Mouse (Mus musculus): Measurements from ENCODE around the gene Olah. TPM values are rescaled to one million over a fixed set of nuclear protein-coding genes. Genes with fewer than 3 reads are reported as not detected.
A peak's percentile ranks its signal among the peaks of the same experiment; 100 is the strongest.

Gene Olah
- polyA plus RNA-seq, 1 experiment from 2014 or later, result not detected

DNA sequence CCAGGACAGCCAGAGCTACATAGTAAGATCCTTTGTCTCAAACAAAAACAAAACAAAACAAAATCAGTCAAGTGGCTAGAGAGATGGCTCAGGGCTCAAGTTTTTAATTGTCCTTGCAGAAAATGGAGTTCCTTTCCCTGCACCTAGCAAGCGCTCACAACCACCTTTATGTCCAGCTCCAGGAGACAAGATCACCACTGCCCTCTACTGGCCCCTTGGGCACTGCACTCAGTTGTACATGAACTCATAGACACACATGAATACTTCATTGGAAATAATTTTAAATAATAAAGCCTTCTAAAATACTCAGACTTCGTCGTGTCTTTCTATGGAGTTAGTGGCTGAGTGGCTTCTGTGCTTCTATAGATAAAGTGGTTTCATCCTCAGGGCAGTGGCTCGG, 17.2 kb upstream of the Olah start:
- Histone ChIP-seq H3K27ac (replicated peaks) (no peak overlapping the region), H3K36me3 (no peaks in the 10 kb centered on the region), H3K9ac (replicated peaks) (no peak overlapping the region), H3K4me3 (no peak overlapping the region), H3K27me3 (peaks cover 24% of the 10 kb centered on the region), H3K4me2 (replicated peaks) (no peak overlapping the region), H3K9me3 (no peaks in the 10 kb centered on the region), H3K4me1 (no peaks in the 10 kb centered on the region)
- WGBS, result 40% methylated on average over 4 of the region's 4 CpGs
- no peak for ATAC-seq (ENCODE audit: low FRiP score, low read depth)

DNA sequence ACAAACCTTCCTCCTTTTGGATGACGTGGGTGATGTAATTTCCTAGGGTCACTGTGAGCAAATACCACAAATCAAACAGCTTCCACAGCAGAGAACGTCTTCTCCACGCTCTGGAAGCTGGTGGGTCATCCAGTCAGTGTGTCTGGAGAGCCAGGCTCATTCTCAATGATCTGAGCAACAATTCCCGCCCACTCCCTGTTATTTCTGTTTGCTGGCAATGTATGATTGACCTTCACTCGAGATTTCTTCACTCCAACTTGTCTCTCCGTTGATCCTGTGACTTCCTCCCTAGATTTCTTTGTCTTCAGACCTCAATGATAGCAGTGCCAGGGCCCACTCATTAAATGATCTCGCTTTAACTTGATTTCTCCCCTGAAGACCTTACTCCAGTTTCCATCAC, 10.7 kb upstream of the Olah start:
- H3K9ac ChIP-seq (replicated peaks), result no peak overlapping the region
- 82% methylated on average over 7 of the region's 7 CpGs for WGBS

DNA sequence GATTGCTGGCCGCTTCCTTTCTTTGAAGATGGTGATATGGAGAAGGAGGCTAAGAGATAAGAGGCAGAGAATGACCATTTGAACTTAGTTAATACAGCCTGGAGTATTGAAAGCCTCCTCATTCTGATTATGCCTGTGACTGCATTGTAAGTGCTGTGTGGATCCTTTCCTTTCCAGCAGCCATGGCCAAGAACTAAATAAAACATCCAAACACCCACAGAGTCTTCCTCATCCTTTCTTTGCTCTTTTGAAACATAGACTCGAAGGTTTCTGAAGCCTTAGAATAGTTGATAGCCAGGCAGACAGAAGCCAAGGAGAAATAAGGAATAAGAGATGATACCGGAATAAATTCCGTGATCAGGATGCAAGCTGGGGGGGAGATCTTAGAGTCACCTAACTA, 9.0 kb upstream of the Olah start:
- WGBS, result 88% methylated on average over 4 of the region's 4 CpGs
- Histone ChIP-seq H3K4me1 (no peaks in the 10 kb centered on the region), H3K4me3 (no peak overlapping the region), H3K4me2 (replicated peaks) (no peak overlapping the region), H3K9ac (replicated peaks) (no peak overlapping the region), H3K27me3 (no peaks in the 10 kb centered on the region), H3K9me3 (no peaks in the 10 kb centered on the region), H3K27ac (replicated peaks) (no peak overlapping the region), H3K36me3 (no peaks in the 10 kb centered on the region)
- no peak for ATAC-seq (ENCODE audit: low FRiP score, low read depth)

More for the DNA sequence above, 10.7 kb upstream of the Olah start:
- no peaks in the 10 kb centered on the region for H3K27me3 ChIP-seq
- no peak for ATAC-seq (ENCODE audit: low FRiP score, low read depth)
- H3K4me3 ChIP-seq, result no peak overlapping the region
- H3K4me1 ChIP-seq, result no peaks in the 10 kb centered on the region
- no peak overlapping the region for H3K4me2 ChIP-seq (replicated peaks)
- no peak overlapping the region for H3K27ac ChIP-seq (replicated peaks)
- H3K9me3 ChIP-seq, result no peaks in the 10 kb centered on the region
- H3K36me3 ChIP-seq, result no peaks in the 10 kb centered on the region

DNA sequence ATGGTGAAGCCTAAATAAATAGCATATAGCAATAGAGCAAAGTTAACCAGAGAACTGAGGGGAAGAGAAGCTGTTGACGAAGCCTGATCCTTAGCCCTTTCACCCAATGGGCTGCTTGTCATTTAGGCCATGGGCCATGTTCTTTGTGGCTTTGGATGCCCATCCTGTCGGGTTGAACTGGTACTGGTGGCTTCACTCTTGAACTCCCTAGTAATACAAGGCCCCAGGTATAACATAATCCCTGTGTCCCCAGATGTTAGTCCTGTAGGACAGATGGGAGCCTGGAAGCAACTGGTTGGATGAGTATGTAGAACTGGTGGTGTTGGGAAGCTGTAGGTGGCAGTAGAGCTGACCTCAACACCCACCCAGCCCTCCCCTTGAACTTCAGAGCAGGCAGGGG, 5.1 kb downstream of the Olah start:
- Histone ChIP-seq H3K4me2 (replicated peaks) (no peak overlapping the region), H3K9ac (replicated peaks) (no peak overlapping the region), H3K27ac (replicated peaks) (no peak overlapping the region), H3K27me3 (no peaks in the 10 kb centered on the region), H3K36me3 (no peaks in the 10 kb centered on the region), H3K9me3 (no peaks in the 10 kb centered on the region), H3K4me1 (no peaks in the 10 kb centered on the region), H3K4me3 (no peak overlapping the region)
- WGBS, result 77% methylated on average over 2 of the region's 2 CpGs
- no peak for ATAC-seq (ENCODE audit: low FRiP score, low read depth)

DNA sequence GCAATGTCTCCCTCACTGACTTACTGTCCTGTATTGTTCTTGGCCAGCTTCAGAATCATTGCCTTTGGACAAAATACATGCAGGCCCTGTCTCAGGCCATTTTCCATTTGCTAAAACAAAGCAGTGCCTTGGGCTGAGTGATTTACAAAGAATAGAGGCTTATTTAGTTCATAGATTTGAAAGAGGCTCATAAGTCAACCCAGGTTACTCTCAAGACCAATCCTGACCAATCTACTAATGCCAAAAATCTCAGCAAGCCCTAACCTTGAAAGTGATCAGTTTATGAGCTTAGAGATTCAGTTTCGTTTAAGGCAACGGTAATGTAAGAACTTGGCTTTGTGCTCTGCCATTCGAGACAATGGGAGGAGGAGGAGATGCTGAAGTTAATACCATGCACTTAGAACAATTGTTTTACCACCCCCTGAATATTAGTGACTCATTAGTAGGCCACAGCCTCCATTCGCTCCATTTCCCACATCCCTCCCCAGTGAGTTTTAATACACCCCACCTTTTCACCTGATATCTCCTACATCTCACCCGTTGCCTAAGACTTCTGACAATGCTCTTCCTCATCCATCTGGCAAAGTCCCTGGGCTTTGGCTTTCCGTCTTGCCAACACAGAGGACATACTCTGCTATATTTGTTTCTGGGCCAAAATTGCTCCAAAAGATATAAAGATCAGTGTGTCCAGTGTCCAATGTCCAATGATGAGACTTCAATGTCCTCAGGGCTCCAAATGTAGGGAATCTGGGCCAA, 9.7 kb downstream of the Olah start:
- ATAC-seq (ENCODE audit: low FRiP score, low read depth), result no peak
- Histone ChIP-seq H3K4me2 (replicated peaks) (no peak overlapping the region), H3K27me3 (no peaks in the 10 kb centered on the region), H3K4me1 (no peaks in the 10 kb centered on the region), H3K9me3 (no peaks in the 10 kb centered on the region), H3K4me3 (no peak overlapping the region), H3K36me3 (no peaks in the 10 kb centered on the region), H3K9ac (replicated peaks) (no peak overlapping the region), H3K27ac (replicated peaks) (no peak overlapping the region)
- 86% methylated on average over 6 of the region's 6 CpGs for WGBS

DNA sequence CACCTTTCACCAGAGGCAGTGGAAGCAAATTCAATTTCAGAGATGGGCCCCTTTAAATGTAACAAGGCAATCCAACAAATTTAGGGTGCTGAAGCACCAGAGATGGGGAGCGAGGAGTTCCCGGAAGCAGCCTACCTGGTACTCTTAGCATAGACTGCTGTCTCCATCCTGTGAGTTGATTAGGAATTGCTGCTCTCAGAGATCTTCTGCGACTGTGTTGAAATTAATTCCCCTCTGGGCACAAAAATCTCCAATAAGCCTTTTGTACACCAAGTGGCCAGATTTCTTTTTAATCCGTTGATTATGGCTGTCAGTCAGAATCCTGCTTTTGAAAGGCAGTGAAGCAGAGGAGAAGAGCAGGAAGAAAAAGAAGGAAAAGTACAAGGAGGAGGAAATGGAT, 31.9 kb downstream of the Olah start:
- no peak overlapping the region for H3K4me3 ChIP-seq
- no peak for ATAC-seq (ENCODE audit: low FRiP score, low read depth)
- H3K4me1 ChIP-seq, result 0 out of 2 replicates have a peak, but pooled peaks cover 2% of the 10 kb centered on the region
- H3K27me3 ChIP-seq, result no peaks in the 10 kb centered on the region
- no peaks in the 10 kb centered on the region for H3K36me3 ChIP-seq
- no peaks in the 10 kb centered on the region for H3K9me3 ChIP-seq
- H3K27ac ChIP-seq (replicated peaks), result no peak overlapping the region
- 52% methylated on average over 4 of the region's 4 CpGs for WGBS
- H3K9ac ChIP-seq (replicated peaks), result no peak overlapping the region
- no peak overlapping the region for H3K4me2 ChIP-seq (replicated peaks)

DNA sequence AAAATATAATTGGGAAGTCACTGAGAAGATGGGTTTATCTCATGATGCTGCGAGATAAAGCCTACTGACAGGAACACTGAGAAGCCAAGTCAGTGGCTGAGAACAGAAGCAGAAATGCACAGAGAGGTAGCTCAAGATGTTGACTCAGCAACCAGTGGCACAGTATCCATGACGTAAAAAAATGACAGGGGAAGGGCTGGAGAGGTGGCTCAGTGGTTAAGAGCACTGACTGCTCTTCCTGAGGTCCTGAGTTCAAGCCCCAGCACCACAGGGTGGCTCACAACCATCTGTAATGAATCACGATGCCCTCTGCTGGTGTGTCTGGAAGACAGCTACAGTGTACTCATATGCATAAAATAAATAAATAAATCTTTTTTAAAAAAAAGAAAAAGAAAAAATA, 35.9 kb downstream of the Olah start:
- H3K4me2 ChIP-seq (replicated peaks), result no peak overlapping the region
- no peaks in the 10 kb centered on the region for H3K9me3 ChIP-seq
- 0 out of 2 replicates have a peak, but pooled peaks cover 2% of the 10 kb centered on the region for H3K4me1 ChIP-seq
- no peaks in the 10 kb centered on the region for H3K36me3 ChIP-seq
- ATAC-seq (ENCODE audit: low FRiP score, low read depth), result no peak
- H3K27ac ChIP-seq (replicated peaks), result no peak overlapping the region
- H3K27me3 ChIP-seq, result no peaks in the 10 kb centered on the region
- no peak overlapping the region for H3K4me3 ChIP-seq
- 90% methylated on average over 3 of the region's 3 CpGs for WGBS
- H3K9ac ChIP-seq (replicated peaks), result no peak overlapping the region

DNA sequence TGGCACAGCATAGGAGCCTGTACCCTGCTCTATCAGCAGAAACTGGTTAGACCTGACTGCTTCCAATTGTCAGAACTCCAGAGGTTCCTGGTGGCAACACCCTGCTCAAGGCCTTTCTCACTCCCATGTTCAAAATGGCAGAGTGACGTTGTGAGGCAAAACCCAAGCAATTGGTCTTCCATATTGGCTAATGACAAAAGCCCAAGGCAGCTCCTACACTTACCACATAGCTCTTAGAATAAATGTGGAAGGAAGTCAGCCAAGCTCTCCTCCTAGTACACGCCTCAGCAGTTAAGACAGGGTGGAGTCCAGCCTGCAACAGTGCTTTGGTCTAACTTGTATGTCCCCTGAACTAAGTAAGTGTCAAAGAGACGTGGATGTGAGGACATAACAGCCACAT, 39.1 kb downstream of the Olah start:
- WGBS, result 76% methylated on average over 3 of the region's 3 CpGs
- H3K9me3 ChIP-seq, result no peaks in the 10 kb centered on the region
- ATAC-seq (ENCODE audit: low FRiP score, low read depth), result no peak
- H3K9ac ChIP-seq (replicated peaks), result no peak overlapping the region
- no peaks in the 10 kb centered on the region for H3K27me3 ChIP-seq
- H3K4me3 ChIP-seq, result no peak overlapping the region
- H3K36me3 ChIP-seq, result no peaks in the 10 kb centered on the region
- no peaks in the 10 kb centered on the region for H3K4me1 ChIP-seq
- H3K27ac ChIP-seq (replicated peaks), result no peak overlapping the region
- H3K4me2 ChIP-seq (replicated peaks), result no peak overlapping the region

DNA sequence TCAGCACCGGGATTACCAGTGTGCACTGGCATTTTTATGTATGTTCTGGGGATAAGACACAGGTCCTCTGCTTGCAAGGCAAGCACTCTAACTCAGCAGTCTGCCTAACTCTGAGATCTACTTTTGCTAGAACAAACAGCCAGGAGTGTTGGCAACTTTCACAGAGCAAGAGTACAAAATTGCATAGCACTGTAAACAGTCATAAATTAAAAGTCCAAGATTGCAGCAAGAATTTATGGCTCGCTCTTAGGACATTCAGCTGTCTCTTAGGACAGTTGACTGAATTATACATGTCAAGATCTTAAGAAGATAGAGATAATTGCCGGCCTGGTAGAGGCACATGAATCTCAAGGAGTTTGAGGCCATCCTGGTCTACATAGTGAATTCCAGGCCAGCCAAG, 40.7 kb downstream of the Olah start:
- H3K9me3 ChIP-seq, result no peaks in the 10 kb centered on the region
- no peak overlapping the region for H3K4me2 ChIP-seq (replicated peaks)
- H3K27ac ChIP-seq (replicated peaks), result no peak overlapping the region
- no peaks in the 10 kb centered on the region for H3K36me3 ChIP-seq
- no peak overlapping the region for H3K4me3 ChIP-seq
- no peaks in the 10 kb centered on the region for H3K27me3 ChIP-seq
- H3K4me1 ChIP-seq, result no peaks in the 10 kb centered on the region
- WGBS, result 84% methylated on average over 3 of the region's 3 CpGs
- ATAC-seq (ENCODE audit: low FRiP score, low read depth), result no peak
- no peak overlapping the region for H3K9ac ChIP-seq (replicated peaks)

DNA sequence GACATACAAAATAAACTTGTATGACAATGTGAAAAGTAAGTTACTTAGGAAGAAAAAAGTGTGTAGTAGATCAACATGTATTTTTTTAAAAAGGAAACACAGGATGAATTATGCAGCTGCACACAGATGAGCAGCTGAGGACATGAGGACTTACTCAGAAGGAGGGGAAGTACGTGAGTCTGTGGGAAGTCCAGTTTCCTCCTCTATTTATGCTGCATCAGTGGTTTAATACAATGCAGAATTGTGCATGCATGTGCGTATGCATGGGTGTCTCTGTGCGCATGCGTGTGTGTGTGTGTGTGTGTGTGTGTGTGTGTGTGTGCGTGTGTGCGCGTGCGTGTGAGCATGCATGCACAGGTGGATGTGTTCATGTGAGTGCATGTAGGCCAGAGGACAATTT, 41.2 kb downstream of the Olah start:
- WGBS, result 83% methylated on average over 8 of the region's 8 CpGs
- H3K36me3 ChIP-seq, result no peaks in the 10 kb centered on the region
- H3K9me3 ChIP-seq, result no peaks in the 10 kb centered on the region
- no peak for ATAC-seq (ENCODE audit: low FRiP score, low read depth)
- no peaks in the 10 kb centered on the region for H3K27me3 ChIP-seq
- H3K9ac ChIP-seq (replicated peaks), result no peak overlapping the region
- no peak overlapping the region for H3K4me2 ChIP-seq (replicated peaks)
- no peak overlapping the region for H3K27ac ChIP-seq (replicated peaks)
- H3K4me1 ChIP-seq, result no peaks in the 10 kb centered on the region
- no peak overlapping the region for H3K4me3 ChIP-seq

DNA sequence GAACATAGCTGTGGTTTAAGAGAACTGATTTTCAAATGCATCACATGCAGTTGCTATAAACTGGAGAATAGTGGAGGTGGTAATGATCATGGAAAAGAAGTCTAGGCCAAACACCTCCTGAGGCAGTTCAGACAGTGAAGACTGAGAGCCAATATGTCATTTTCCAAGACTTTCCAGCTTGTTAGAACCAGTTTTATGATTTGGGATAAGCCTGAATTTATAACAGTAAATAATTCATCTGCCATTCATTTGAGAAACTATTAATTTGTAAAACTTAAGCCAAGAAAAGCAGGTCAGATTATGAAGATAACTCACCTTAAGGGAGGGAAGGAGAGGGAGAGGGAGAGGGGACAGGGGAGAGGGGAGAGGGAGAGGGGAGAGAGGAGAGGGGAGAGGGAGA, 43.9 kb downstream of the Olah start:
- Histone ChIP-seq H3K4me3 (no peak overlapping the region), H3K4me2 (replicated peaks) (no peak overlapping the region), H3K27me3 (no peaks in the 10 kb centered on the region), H3K4me1 (no peaks in the 10 kb centered on the region), H3K27ac (replicated peaks) (no peak overlapping the region), H3K36me3 (no peaks in the 10 kb centered on the region), H3K9me3 (no peaks in the 10 kb centered on the region), H3K9ac (replicated peaks) (no peak overlapping the region)
- no peak for ATAC-seq (ENCODE audit: low FRiP score, low read depth)

DNA sequence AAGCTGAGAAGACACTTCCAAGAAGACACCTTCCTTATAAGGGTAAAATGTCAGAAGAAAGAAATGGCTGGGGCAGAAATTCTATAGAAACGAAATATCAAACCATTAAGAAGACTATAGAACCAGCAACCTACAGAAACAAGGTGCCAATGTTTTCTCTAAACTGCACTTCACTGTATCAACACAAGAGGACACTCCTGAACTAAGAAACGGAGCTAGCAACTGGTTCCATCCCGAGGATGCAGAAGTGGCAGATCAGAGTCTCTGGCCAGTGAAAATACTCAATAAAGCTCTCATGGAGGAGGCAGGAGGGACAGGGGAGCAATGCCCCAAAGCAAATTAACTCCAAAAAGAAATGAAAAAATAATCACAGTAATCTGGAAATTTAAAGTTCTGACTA, 48.1 kb downstream of the Olah start:
- ATAC-seq (ENCODE audit: low FRiP score, low read depth), result peak; percentile 38; the same call in 1 of the 2 replicates
- no peak overlapping the region for H3K9ac ChIP-seq (replicated peaks)
- 19% methylated on average over 3 of the region's 3 CpGs for WGBS
- no peaks in the 10 kb centered on the region for H3K36me3 ChIP-seq
- no peak overlapping the region for H3K4me2 ChIP-seq (replicated peaks)
- no peaks in the 10 kb centered on the region for H3K4me1 ChIP-seq
- H3K27me3 ChIP-seq, result 0 out of 2 replicates have a peak, but pooled peaks cover 5% of the 10 kb centered on the region
- no peaks in the 10 kb centered on the region for H3K9me3 ChIP-seq
- H3K4me3 ChIP-seq, result no peak overlapping the region
- H3K27ac ChIP-seq (replicated peaks), result no peak overlapping the region

DNA sequence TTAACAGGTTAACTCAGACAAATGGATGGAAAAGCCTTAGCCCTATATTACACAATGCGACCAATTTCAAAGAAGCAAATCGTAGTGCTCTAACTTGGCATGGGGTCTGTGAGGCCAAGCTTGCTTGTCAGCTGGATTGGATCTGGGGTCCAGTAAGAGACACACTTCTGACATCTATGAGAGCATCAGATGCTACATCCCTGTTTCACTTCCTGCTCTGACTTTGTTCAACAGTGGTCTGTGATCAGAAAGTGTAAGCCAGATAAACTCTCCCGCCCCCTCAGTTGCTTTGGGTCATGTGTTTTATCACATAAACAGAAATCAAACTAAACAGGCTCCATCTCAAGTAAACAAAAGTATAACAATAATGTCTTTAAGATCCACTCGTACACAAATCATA, 48.6 kb downstream of the Olah start:
- WGBS, result 80% methylated on average over 4 of the region's 4 CpGs
- Histone ChIP-seq H3K27ac (replicated peaks) (no peak overlapping the region), H3K9ac (replicated peaks) (no peak overlapping the region), H3K36me3 (no peaks in the 10 kb centered on the region), H3K4me3 (no peak overlapping the region), H3K9me3 (no peaks in the 10 kb centered on the region), H3K4me1 (no peaks in the 10 kb centered on the region), H3K27me3 (0 out of 2 replicates have a peak, but pooled peaks cover 5% of the 10 kb centered on the region), H3K4me2 (replicated peaks) (no peak overlapping the region)
- no peak for ATAC-seq (ENCODE audit: low FRiP score, low read depth)

Measured in midbrain, embryonic 12.5 days (tissue).